Mouse (Mus musculus) T-helper 2 cell (primary cell): ENCODE measurements around the gene Gm9008.
"Not testable (repeated sequence)": the region's sequence is repeated elsewhere in the genome, so short reads cannot be mapped to it uniquely, and the experiment has no call there.

Source experiments
- in situ Hi-C: fragments of 300-600 bp; cut with MboI, MseI; formaldehyde crosslinking; loops from one replicate; pipeline ENCODE4 v1.15.1; 2025; ENCODE audit warnings: high pct_unique_total_duplicates

Gene Gm9008

DNA sequence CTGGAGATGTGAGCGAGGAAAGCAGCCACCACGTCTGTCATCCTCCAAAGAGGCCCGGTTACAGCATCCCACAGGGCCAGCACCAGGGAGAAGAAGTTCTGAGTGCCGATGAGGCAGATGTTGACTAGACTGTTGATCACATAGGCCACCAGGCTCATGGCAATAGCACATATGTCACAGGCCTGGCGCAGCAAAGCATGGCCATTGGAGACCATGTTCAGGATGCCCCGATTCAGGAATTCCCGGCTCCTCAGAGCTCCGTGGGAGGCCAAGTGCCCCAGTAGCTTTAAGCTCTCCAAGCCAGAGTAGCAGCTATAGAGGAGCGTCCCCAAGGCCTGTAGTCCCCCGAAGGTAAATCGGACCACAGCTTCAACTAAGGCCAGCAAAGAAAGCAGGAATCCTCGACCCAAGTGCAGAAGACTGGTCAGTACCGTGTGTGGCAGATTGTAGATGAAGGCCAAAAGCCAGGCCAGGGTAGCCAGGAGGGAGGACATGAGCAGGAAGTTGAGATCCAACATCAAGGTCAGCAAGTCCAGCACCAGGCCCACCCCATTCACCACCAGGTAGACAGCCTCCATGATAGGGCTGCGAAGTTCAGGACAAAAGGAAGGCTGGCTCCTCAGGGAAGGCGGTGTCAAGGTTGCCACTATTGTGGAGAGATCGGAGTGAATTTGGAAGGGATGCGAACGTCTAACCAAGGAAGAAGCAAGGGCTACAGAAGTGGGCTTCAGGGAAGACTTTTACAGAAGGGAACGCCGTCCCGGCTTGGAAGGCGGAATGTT is at the start of gene Gm9008:
Gene Gm9008 (minus strand): TSS at position 731 of the 782 bp plus-strand sequence.
- in situ Hi-C loops: not testable (repeated sequence)

DNA sequence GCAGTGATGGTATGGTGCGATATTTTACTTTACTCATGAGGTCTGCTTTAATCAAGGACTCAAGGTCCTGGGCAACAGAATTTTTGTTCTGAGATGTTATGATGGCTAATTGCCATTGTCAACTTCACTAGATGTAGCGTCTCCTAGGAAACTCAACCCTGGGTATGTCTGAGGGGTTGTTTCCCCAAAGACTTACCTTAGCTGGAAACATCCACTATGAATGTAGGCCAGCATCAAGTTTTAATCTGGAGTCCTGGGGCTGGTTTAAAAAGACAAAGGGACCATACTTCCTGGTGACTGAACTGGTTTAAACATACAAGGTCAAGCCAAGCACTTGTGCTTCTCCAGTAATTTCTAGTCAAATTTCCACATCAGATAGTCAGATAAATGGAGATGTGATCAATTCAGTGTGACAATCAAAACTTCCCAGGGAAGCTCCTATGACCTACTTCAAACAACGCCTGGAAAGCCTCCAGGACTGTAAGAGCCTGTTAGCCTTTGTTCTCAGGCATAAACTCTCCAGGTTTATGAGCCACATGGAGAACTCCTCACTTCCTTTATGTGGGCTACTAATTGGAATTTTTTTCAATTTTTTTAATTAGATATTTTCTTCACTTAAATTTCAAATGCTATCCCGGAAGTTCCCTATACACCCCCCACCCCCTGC is 24.5 kb upstream of the Gm9008 start:
- in situ Hi-C loops: no loop called here

DNA sequence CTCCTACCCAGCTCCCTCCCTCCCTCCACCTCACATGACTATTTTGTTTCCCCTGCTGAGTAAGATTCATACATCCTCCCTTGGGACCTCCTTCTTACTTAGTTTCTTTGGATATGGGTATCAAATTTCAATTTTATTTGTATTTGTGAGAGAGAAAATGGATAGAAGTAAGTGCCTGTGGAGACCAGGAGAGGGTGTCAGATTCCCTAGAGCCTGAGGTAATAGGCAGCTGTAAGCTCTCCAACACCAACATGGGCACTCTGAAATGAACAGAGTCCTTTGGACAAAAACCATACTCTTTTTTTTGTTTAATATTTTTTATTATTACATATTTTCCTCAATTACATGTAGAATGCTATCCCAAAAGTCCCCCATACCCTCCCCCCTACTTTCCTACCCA is 12.6 kb upstream of the Gm9008 start:
- in situ Hi-C loops: no loop called here

DNA sequence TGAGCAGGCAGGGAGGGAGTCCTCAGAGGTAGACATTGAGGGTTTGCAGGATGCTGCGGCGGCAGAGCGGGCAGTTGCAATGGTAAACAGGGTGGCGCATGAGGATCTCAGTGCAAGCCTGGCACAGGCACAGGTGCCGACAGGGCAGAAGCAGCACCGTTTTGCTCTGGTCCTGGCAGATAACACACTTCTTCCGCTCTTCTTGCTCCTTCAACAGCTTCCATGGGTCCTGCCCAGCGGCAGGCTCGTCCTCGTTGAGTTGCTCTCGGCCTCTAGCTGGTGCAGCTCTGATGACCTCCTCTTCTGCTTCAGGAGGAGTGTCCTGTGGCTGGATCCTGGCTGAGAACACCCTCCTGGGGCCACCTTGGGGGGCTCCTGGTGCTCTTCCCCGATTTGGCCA is 1.2 kb downstream of the Gm9008 start:
- in situ Hi-C loops: not testable (repeated sequence)

DNA sequence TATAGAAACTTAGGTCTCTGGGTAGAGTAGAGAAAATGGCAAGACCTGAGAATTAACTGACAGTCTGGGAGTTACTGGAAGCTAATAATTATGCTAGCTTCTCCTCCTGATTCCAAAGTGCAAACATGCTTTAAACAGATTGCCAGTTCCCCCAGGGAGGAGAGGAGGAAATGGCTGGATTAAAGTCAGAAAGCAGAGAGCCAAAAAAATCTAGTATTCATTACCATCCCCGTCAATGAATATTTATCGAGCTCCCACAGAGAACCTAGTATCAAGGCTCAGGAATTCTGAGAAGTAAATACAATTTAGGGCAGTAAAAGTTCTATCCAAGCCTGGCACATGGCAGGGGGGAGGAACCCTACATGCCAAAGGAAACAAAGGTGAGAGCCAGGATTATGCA is 29.4 kb downstream of the Gm9008 start:
- in situ Hi-C loops: no loop called here
